Mouse (Mus musculus): ENCODE data around the gene Sh2d4b. TPM values are rescaled to one million over a fixed set of nuclear protein-coding genes. Genes with fewer than 3 reads are reported as not detected.

Sh2d4b gene
- polyA plus RNA-seq (2015; fragmentation: Nextera tagmentation; extraction: Ambion mirVana) = 0.74 and 0.96 TPM in 2 replicates

- ATAC-seq (ENCODE audit: insufficient number of reproducible peaks, insufficient read depth, low FRiP score, low TSS enrichment, low read depth) = no peak
- Histone ChIP-seq H3K9me3 (no peaks in the 10 kb centered on the region), H3K27me3 (no peaks in the 10 kb centered on the region), H3K4me3 (peak within 1 kb of the TSS; percentile 31; the same call in 1 of the 2 replicates), H3K9ac (0 out of 2 replicates have a peak within 1 kb of the TSS, but pooled peaks have one; percentile 21), H3K36me3 (no peaks in the 10 kb centered on the region), H3K27ac (peak within 1 kb of the TSS; percentile 64; the same call in 1 of the 2 replicates), H3K4me1 (peaks cover 17% of the 10 kb centered on the region), H3K4me2 (peak within 1 kb of the TSS; percentile 61)
- WGBS = 62% methylated on average over 3 of the region's 3 CpGs
Measured at GRCm38 (mm10) chr14:40893196-40893595, at the start of gene Sh2d4b. TSS of gene Sh2d4b (minus strand) at chr14:40893266.

GRCm38 (mm10) chr14:40942429-40942828, 49.4 kb upstream of the Sh2d4b start:
- H3K9me3 ChIP-seq = no peaks in the 10 kb centered on the region
- no peak overlapping the region for H3K4me2 ChIP-seq
- 85% methylated on average over 2 of the region's 2 CpGs for WGBS
- no peak overlapping the region for H3K4me3 ChIP-seq
- no peak overlapping the region for H3K9ac ChIP-seq
- ATAC-seq (ENCODE audit: insufficient number of reproducible peaks, insufficient read depth, low FRiP score, low TSS enrichment, low read depth) = no peak
- no peak overlapping the region for H3K27ac ChIP-seq
- H3K27me3 ChIP-seq = no peaks in the 10 kb centered on the region
- H3K36me3 ChIP-seq = peaks cover 9% of the 10 kb centered on the region; the same call in 1 of the 2 replicates
- peaks cover under 1% of the 10 kb centered on the region for H3K4me1 ChIP-seq

GRCm38 (mm10) chr14:40938380-40938987, 45.4 kb upstream of the Sh2d4b start:
- Histone ChIP-seq H3K4me2 (no peak overlapping the region), H3K27ac (no peak overlapping the region), H3K9ac (no peak overlapping the region), H3K36me3 (no peaks in the 10 kb centered on the region), H3K4me3 (no peak overlapping the region), H3K9me3 (no peaks in the 10 kb centered on the region), H3K4me1 (peaks cover 15% of the 10 kb centered on the region), H3K27me3 (no peaks in the 10 kb centered on the region)
- no peak for ATAC-seq (ENCODE audit: insufficient number of reproducible peaks, insufficient read depth, low FRiP score, low TSS enrichment, low read depth)
- WGBS = 70% methylated on average over 11 of the region's 11 CpGs

DNA sequence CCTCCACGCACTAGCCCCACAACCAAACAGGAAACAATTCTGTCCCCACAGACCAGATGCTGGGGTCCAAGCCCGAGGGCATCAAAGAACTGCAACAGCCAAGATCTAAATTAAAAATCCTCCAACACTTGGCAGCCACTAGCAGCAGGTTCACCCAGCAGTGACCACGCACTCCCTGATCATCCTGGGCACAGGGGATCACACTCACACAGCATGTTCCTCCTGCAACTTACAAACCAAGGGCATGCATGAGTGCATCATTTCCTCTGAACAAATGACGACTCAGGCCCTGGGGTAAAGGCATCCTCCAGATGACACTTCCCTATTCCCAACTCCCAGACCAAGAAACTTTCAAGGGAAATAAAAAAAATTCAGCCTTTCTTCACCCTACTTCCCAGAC, 44.0 kb upstream of the Sh2d4b start:
- Histone ChIP-seq H3K4me1 (peaks cover 18% of the 10 kb centered on the region), H3K27ac (no peak overlapping the region), H3K27me3 (no peaks in the 10 kb centered on the region), H3K4me3 (no peak overlapping the region), H3K9me3 (no peaks in the 10 kb centered on the region), H3K36me3 (no peaks in the 10 kb centered on the region), H3K4me2 (no peak overlapping the region), H3K9ac (no peak overlapping the region)
- ATAC-seq (ENCODE audit: insufficient number of reproducible peaks, insufficient read depth, low FRiP score, low TSS enrichment, low read depth) = no peak
- WGBS = 54% methylated on average over 4 of the region's 4 CpGs

DNA sequence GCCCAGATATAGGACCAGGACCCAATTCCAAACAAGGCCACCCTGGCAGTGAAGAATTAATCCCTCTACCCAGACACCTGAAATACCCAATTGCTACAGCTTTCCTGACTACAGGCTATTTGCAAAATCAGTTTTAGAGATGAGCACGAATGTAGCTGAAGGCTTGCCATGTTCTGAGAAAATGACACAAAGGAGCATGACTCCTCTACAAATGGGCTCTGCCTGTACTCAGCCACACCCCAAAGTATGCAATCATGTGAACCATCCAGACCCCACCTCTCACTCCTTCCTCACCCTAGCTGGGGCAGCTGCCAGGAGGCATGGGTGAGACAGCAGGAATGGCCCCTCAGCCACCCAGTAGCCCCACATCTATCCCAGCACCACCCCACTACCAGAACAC, 42.4 kb upstream of the Sh2d4b start:
- Histone ChIP-seq H3K27ac (no peak overlapping the region), H3K4me3 (no peak overlapping the region), H3K4me1 (peaks cover 34% of the 10 kb centered on the region), H3K4me2 (no peak overlapping the region), H3K9ac (no peak overlapping the region), H3K9me3 (no peaks in the 10 kb centered on the region), H3K36me3 (no peaks in the 10 kb centered on the region), H3K27me3 (no peaks in the 10 kb centered on the region)
- WGBS = 94% methylated on average over 1 of the region's 1 CpGs
- ATAC-seq (ENCODE audit: insufficient number of reproducible peaks, insufficient read depth, low FRiP score, low TSS enrichment, low read depth) = no peak

DNA sequence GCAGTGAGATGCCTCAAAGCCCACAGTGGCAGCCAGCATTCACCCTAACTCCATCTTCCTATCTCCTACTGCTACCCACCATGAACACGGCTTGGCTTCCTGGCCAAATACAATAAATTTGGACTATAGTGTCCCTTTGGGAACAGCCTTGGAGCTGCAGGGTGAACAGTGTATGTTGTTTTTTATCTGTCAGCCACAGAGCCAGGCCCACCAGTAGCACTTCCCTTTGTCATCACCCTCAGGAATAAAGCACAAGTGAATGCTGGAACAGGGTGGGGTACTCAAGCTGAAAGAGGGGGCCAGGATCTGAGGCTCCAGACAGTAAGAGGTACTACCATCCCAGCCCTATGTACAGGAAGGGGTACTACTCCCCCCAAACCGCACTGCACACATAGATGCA, 42.0 kb upstream of the Sh2d4b start:
- peaks cover 35% of the 10 kb centered on the region for H3K4me1 ChIP-seq
- H3K9me3 ChIP-seq = no peaks in the 10 kb centered on the region
- no peak for ATAC-seq (ENCODE audit: insufficient number of reproducible peaks, insufficient read depth, low FRiP score, low TSS enrichment, low read depth)
- no peaks in the 10 kb centered on the region for H3K36me3 ChIP-seq
- H3K4me3 ChIP-seq = no peak overlapping the region
- no peak overlapping the region for H3K4me2 ChIP-seq
- no peaks in the 10 kb centered on the region for H3K27me3 ChIP-seq
- no peak overlapping the region for H3K9ac ChIP-seq
- WGBS = 85% methylated on average over 2 of the region's 2 CpGs
- H3K27ac ChIP-seq = no peak overlapping the region

DNA sequence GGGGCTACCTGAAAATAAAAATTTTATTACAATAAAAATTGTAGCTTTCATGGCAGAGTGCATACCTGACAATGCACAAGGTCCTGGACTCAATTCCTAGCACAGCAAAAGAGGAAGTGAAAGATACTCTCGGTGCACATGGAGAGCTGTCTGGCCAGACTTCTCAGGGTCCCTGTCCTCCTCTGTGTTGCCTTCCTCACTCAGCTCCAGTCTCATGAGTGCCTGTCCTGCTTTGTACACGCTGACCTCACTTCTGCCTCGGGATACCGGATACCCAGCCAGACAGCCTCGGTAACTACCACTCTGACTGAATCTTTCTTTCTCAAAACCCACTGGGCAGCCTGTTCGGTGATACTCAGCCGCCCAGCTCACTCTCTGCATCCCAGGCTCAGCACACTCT, 40.3 kb upstream of the Sh2d4b start:
- Histone ChIP-seq H3K9ac (no peak overlapping the region), H3K27ac (no peak overlapping the region), H3K36me3 (no peaks in the 10 kb centered on the region), H3K4me3 (no peak overlapping the region), H3K27me3 (no peaks in the 10 kb centered on the region), H3K4me1 (peaks cover 44% of the 10 kb centered on the region), H3K9me3 (no peaks in the 10 kb centered on the region), H3K4me2 (no peak overlapping the region)
- 71% methylated on average over 7 of the region's 7 CpGs for WGBS
- no peak for ATAC-seq (ENCODE audit: insufficient number of reproducible peaks, insufficient read depth, low FRiP score, low TSS enrichment, low read depth)

- H3K36me3 ChIP-seq = peaks cover 4% of the 10 kb centered on the region; the same call in 1 of the 2 replicates
- H3K4me3 ChIP-seq = no peak overlapping the region
- H3K27me3 ChIP-seq = no peaks in the 10 kb centered on the region
- ATAC-seq (ENCODE audit: insufficient number of reproducible peaks, insufficient read depth, low FRiP score, low TSS enrichment, low read depth) = no peak
- H3K4me1 ChIP-seq = peaks cover 54% of the 10 kb centered on the region
- no peak overlapping the region for H3K9ac ChIP-seq
- H3K9me3 ChIP-seq = no peaks in the 10 kb centered on the region
- H3K4me2 ChIP-seq = no peak overlapping the region
- 89% methylated on average over 9 of the region's 9 CpGs for WGBS
- H3K27ac ChIP-seq = no peak overlapping the region
Measured at GRCm38 (mm10) chr14:40932225-40932624, 39.2 kb upstream of the Sh2d4b start.

DNA sequence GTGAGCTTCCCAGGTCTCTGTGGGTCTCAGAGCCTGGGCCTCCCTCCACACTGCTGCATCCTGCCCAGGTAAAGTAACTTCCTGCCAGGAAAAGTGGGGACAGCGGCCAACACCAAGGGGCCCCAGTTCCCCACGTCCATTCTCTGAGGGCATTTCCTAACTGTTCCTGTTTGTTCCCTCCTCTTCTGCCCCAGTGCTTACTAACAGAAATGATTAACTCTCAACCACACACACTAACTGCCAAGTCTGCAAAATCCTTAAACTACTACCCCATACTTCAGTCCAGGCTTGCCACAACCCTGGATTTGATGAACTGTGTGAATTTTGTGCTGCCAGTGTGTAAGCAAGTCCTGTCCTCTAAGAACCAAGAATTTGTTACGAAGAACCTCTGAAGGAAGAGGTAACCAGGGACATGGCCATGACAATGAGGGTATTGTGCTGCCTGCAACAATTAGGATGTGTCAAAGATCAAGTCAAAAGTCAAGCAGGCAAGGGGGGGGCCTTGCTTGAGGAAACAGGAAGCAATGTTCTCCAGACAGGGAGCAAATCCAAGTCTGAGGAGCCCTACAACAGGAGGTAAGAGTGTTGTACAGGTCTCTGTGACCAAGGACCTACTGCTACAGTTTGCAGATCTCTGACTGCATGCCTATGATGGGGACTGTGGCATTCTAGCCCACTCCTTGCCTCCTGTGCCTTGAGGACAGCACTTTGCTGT, 38.2 kb upstream of the Sh2d4b start:
- peak overlapping the region; percentile 73 for H3K27ac ChIP-seq
- peaks cover 54% of the 10 kb centered on the region for H3K4me1 ChIP-seq
- WGBS = 37% methylated on average over 3 of the region's 3 CpGs
- no peak overlapping the region for H3K4me3 ChIP-seq
- no peaks in the 10 kb centered on the region for H3K9me3 ChIP-seq
- no peaks in the 10 kb centered on the region for H3K27me3 ChIP-seq
- no peak overlapping the region for H3K4me2 ChIP-seq
- peaks cover 4% of the 10 kb centered on the region; the same call in 1 of the 2 replicates for H3K36me3 ChIP-seq
- H3K9ac ChIP-seq = no peak overlapping the region
- ATAC-seq (ENCODE audit: insufficient number of reproducible peaks, insufficient read depth, low FRiP score, low TSS enrichment, low read depth) = no peak

DNA sequence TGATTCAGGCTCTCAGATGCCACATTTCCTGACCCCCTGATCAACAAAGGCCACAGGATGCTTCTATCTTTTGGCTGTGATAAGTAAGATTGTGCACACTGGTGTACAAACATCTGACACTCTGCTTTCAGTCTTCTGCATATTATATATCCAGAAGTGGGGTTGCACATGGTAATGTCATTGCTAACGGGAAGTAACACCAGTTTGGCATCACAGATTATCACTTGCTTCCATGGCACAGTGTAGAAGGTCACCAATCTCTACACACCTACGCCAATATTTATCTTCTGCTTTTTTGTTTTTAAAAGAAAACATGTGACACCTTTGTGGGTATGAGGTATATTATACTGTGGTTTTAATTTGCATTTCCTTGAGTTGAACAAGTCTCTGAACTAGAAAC, 36.9 kb upstream of the Sh2d4b start:
- no peaks in the 10 kb centered on the region for H3K9me3 ChIP-seq
- no peak overlapping the region for H3K9ac ChIP-seq
- H3K27ac ChIP-seq = no peak overlapping the region
- no peak overlapping the region for H3K4me2 ChIP-seq
- ATAC-seq (ENCODE audit: insufficient number of reproducible peaks, insufficient read depth, low FRiP score, low TSS enrichment, low read depth) = no peak
- peaks cover 7% of the 10 kb centered on the region; the same call in 1 of the 2 replicates for H3K36me3 ChIP-seq
- peaks cover 47% of the 10 kb centered on the region for H3K4me1 ChIP-seq
- no peak overlapping the region for H3K4me3 ChIP-seq
- 88% methylated on average over 2 of the region's 2 CpGs for WGBS
- H3K27me3 ChIP-seq = no peaks in the 10 kb centered on the region

GRCm38 (mm10) chr14:40928897-40929296, 35.8 kb upstream of the Sh2d4b start:
- no peak overlapping the region for H3K9ac ChIP-seq
- H3K4me1 ChIP-seq = peaks cover 51% of the 10 kb centered on the region
- no peak overlapping the region for H3K4me2 ChIP-seq
- peaks cover 7% of the 10 kb centered on the region; the same call in 1 of the 2 replicates for H3K36me3 ChIP-seq
- ATAC-seq (ENCODE audit: insufficient number of reproducible peaks, insufficient read depth, low FRiP score, low TSS enrichment, low read depth) = no peak
- no peaks in the 10 kb centered on the region for H3K9me3 ChIP-seq
- H3K27me3 ChIP-seq = no peaks in the 10 kb centered on the region
- H3K27ac ChIP-seq = no peak overlapping the region
- 83% methylated on average over 5 of the region's 5 CpGs for WGBS
- H3K4me3 ChIP-seq = no peak overlapping the region

DNA sequence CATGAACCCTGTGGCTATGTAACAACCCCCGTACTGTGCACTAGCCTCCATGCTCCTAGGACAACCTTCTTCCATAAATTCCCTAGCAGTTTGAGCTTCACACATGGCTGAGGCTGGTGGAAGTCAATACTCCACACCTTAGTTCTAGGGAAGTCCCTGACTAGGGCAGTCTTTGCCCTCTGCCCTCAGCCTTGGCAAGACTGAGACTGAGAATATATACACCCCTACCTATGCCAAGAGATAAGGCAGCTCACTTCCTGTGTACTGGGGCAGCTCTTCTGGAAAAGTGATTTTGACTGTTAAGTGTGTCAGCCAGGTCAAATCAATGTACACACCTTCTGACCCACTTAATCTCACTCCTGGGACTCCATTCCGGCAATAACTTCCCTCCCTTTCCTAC, 34.0 kb upstream of the Sh2d4b start:
- no peaks in the 10 kb centered on the region for H3K27me3 ChIP-seq
- H3K4me2 ChIP-seq = no peak overlapping the region
- ATAC-seq (ENCODE audit: insufficient number of reproducible peaks, insufficient read depth, low FRiP score, low TSS enrichment, low read depth) = peak; percentile 44; the same call in 1 of the 2 replicates
- no peak overlapping the region for H3K27ac ChIP-seq
- H3K36me3 ChIP-seq = peaks cover 14% of the 10 kb centered on the region
- no peak overlapping the region for H3K9ac ChIP-seq
- no peak overlapping the region for H3K4me3 ChIP-seq
- H3K9me3 ChIP-seq = no peaks in the 10 kb centered on the region
- peaks cover 44% of the 10 kb centered on the region for H3K4me1 ChIP-seq
- 75% methylated on average over 2 of the region's 2 CpGs for WGBS
